Mouse (Mus musculus) lung, postnatal 0 days (tissue): ENCODE measurements around the gene Rsrc1.

Experiments used
- CTCF ChIP-seq: IDR thresholded peaks from 2 replicates; pipeline ENCODE4 v1.5.1; 2016; ENCODE audit warnings: antibody characterized with exemption, mild to moderate bottlenecking
- EP300 ChIP-seq: IDR thresholded peaks from 2 replicates; pipeline ENCODE4 v1.6.1; 2016; ENCODE audit warnings: antibody characterized with exemption, mild to moderate bottlenecking, control low read depth

DNA sequence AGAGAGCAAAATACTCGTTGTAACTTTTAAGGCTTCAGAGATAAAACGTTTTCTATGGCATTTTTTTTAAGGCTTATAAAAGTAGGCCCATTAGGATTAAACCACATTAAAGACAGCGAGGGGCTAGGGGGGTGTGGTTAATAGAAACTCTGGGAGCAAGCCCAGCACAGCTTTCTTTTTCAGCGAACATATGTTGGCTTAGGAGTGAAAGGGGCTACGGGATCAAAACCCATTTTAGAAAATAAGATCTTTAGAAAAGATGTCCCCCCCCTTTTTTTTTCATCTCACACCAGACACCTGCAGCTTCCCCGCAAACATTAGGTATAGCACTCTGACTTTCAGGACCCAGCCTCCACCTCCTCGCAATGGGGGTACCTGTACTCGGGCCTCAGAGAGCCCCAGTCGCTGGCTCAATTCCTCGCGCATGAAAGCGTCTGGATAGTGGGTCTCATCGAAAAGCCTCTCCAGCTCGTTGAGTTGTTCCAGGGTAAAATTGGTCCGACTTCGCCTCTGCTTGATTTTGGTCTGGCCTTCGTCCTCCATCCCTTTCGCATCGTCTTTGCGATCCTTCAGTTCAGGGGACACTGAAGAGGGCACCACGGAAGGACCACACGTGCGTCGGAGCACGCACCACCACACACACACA is 3.3 kb upstream of the Rsrc1 start:
- TF ChIP-seq CTCF (no peak), EP300 (no peak)
